In the genomic region with DNA sequence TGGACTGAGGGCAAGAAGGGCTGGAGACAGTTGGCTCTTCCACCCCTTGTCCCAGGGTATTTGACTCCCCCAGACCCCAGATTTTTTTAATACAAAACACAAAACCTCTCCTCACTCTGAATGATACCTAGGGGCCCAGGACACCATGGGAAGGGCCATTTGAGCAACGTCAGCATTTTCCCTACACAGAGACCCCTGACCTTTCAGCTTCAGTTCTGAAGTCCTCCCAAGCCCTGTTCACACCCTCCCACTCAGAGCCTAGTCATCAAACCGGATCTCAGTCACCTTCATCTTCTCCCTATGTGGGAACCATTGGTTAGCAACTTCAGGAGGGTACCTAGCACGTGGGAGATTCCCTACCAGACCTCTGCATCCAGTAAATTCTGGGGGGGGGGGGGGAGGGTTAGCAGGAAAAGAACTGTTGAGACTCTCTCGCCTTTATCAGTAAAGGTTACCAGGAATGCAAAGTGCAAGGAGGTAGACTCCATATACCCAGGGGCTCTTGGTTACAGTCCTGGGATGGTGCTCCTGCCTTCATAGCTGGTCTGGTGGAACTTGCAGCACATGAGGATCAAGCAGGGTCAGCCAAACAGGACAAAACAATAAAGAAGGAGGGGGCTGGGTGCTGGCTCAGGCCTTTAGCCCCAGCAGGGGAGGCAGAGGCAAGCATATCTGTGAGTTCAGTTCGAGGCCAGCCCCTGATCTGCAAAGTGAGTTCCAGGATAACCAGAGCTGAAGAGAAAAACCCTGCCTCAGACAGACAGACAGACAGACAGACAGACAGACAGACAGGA, we compare ENCODE assay signal across 8 mouse cellular contexts. TPM values are rescaled to one million over a fixed set of nuclear protein-coding genes. Genes with fewer than 3 reads are reported as not detected.
A peak's percentile ranks its signal among the peaks of the same experiment; 100 is the strongest.
DNase-seq lines count a peak whose midpoint lies in the region; ATAC-seq lines count a peak whose summit lies in the region.

No protein-coding gene starts in this region.

- 11% methylated on average over 5 of the region's 5 CpGs for WGBS in limb, embryonic 11.5 days
- WGBS in stomach, embryonic 15.5 days: 13% methylated on average over 5 of the region's 5 CpGs

- H3K27ac ChIP-seq in limb, embryonic 11.5 days (replicated peaks; ENCODE audit: low read depth, low read length): peak overlapping the region; percentile 10; the same call in 1 of the 2 replicates
- H3K27ac ChIP-seq in stomach, embryonic 15.5 days: peak overlapping the region; percentile 63; the same call in 1 of the 2 replicates

- no peaks in the 10 kb centered on the region for H3K27me3 ChIP-seq in megakaryocyte, embryonic 14.5 days (replicated peaks)
- no peaks in the 10 kb centered on the region for H3K27me3 ChIP-seq in limb, embryonic 11.5 days (ENCODE audit: control insufficient read depth, insufficient read depth, low read length)
- H3K27me3 ChIP-seq in stomach, embryonic 15.5 days (replicated peaks): no peaks in the 10 kb centered on the region

- H3K36me3 ChIP-seq in megakaryocyte, embryonic 14.5 days (replicated peaks; ENCODE audit: low read length): peaks cover 40% of the 10 kb centered on the region
- H3K36me3 ChIP-seq in limb, embryonic 11.5 days (ENCODE audit: control insufficient read depth, insufficient read depth, low read length): peaks cover 9% of the 10 kb centered on the region; the same call in 1 of the 2 replicates
- H3K36me3 ChIP-seq in stomach, embryonic 15.5 days: peaks cover 16% of the 10 kb centered on the region

- peak overlapping the region; percentile 78 for H3K4me3 ChIP-seq in megakaryocyte, embryonic 14.5 days (replicated peaks)
- no peak overlapping the region for H3K4me3 ChIP-seq in limb, embryonic 11.5 days (ENCODE audit: low read depth, low read length)
- H3K4me3 ChIP-seq in stomach, embryonic 15.5 days (replicated peaks): peak overlapping the region; percentile 15

- no peak for ATAC-seq in megakaryocyte, adult 5-6 weeks (ENCODE audit: poor library complexity, severe bottlenecking)
- no peak for ATAC-seq in limb, embryonic 11.5 days (ENCODE audit: insufficient number of reproducible peaks, low FRiP score, low TSS enrichment, low read depth)
- no peak for ATAC-seq in stomach, embryonic 15.5 days (ENCODE audit: insufficient read depth, low FRiP score, low read depth)

- peaks cover 98% of the 10 kb centered on the region for H3K4me1 ChIP-seq in megakaryocyte, embryonic 14.5 days
- H3K4me1 ChIP-seq in limb, embryonic 11.5 days (ENCODE audit: control insufficient read depth, insufficient read depth, low read length): peaks cover 37% of the 10 kb centered on the region
- H3K4me1 ChIP-seq in stomach, embryonic 15.5 days: peaks cover 42% of the 10 kb centered on the region

- H3K9ac ChIP-seq in limb, embryonic 11.5 days (ENCODE audit: low read length): no peak overlapping the region
- H3K9ac ChIP-seq in stomach, embryonic 15.5 days: no peak overlapping the region

- peak overlapping the region; percentile 40 for H3K4me2 ChIP-seq in limb, embryonic 11.5 days (ENCODE audit: low read depth, severe bottlenecking)
- H3K4me2 ChIP-seq in stomach, embryonic 15.5 days: peak overlapping the region; percentile 47

- H3K9me3 ChIP-seq in megakaryocyte, embryonic 14.5 days: no peaks in the 10 kb centered on the region
- no peaks in the 10 kb centered on the region for H3K9me3 ChIP-seq in limb, embryonic 11.5 days (ENCODE audit: control insufficient read depth, low read length)
- H3K9me3 ChIP-seq in stomach, embryonic 15.5 days: no peaks in the 10 kb centered on the region

- peak; percentile 12 for DNase-seq in adrenal gland, postnatal 14 days
- DNase-seq in adrenal gland, postnatal 25 days: no peak
- no peak for DNase-seq in limb, embryonic 11.5 days (ENCODE audit: low spot score)
- DNase-seq in cerebellum, adult 11 months: no peak
- no peak for DNase-seq in Muller cell, postnatal 12 days (ENCODE audit: inconsistent ontology term)

RNA-seq across cellular contexts. Expression of gene Trim8, which starts 17.5 kb away (rescaled TPM):
- total RNA-seq in adrenal gland, postnatal 14 days (2021): 39.3 and 44.9 TPM in 2 replicates
- total RNA-seq in adrenal gland, postnatal 25 days (2021): 50.9 and 52.6 TPM in 2 replicates
- polyA plus RNA-seq in megakaryocyte, embryonic 14.5 days (2012; ENCODE audit: insufficient read depth, low replicate concordance): 207 and 435 TPM in 2 replicates
- total RNA-seq in megakaryocyte, adult 5-6 weeks (2015): 14.1 and 18.2 TPM in 2 replicates
- total RNA-seq in megakaryocyte, adult 5-6 weeks (2017): 18.0 and 20.1 TPM in 2 replicates
- polyA plus RNA-seq in limb, embryonic 11.5 days (2014; fragmentation: Nextera tagmentation; extraction: Ambion mirVana): 16.7 and 18.0 TPM in 2 replicates
- polyA plus RNA-seq in stomach, embryonic 15.5 days (2015; fragmentation: Nextera tagmentation; extraction: Ambion mirVana): 20.4 and 20.9 TPM in 2 replicates

RNA-seq across cellular contexts. Expression of gene Arl3, which starts 54.0 kb away (rescaled TPM):
- 57.0 and 60.7 TPM in 2 replicates for total RNA-seq in adrenal gland, postnatal 14 days (2021)
- 50.3 and 61.0 TPM in 2 replicates for total RNA-seq in adrenal gland, postnatal 25 days (2021)
- polyA plus RNA-seq in megakaryocyte, embryonic 14.5 days (2012; ENCODE audit: insufficient read depth, low replicate concordance): 5.8 and 22.9 TPM in 2 replicates
- total RNA-seq in megakaryocyte, adult 5-6 weeks (2015): 13.5 and 15.7 TPM in 2 replicates
- 13.2 and 21.6 TPM in 2 replicates for total RNA-seq in megakaryocyte, adult 5-6 weeks (2017)
- 128 and 133 TPM in 2 replicates for polyA plus RNA-seq in limb, embryonic 11.5 days (2014; fragmentation: Nextera tagmentation; extraction: Ambion mirVana)
- 98.2 and 103 TPM in 2 replicates for polyA plus RNA-seq in stomach, embryonic 15.5 days (2015; fragmentation: Nextera tagmentation; extraction: Ambion mirVana)

RNA-seq across cellular contexts. Expression of gene Sfxn2, which starts 54.1 kb away (rescaled TPM):
- total RNA-seq in adrenal gland, postnatal 14 days (2021): 11.5 and 12.7 TPM in 2 replicates
- total RNA-seq in adrenal gland, postnatal 25 days (2021): 8.0 and 12.7 TPM in 2 replicates
- 0.38 TPM in 1 of 2 replicates, not detected in the other for polyA plus RNA-seq in megakaryocyte, embryonic 14.5 days (2012; ENCODE audit: insufficient read depth, low replicate concordance)
- 5.2 and 6.6 TPM in 2 replicates for total RNA-seq in megakaryocyte, adult 5-6 weeks (2015)
- 7.7 and 9.6 TPM in 2 replicates for total RNA-seq in megakaryocyte, adult 5-6 weeks (2017)
- 15.2 and 15.6 TPM in 2 replicates for polyA plus RNA-seq in limb, embryonic 11.5 days (2014; fragmentation: Nextera tagmentation; extraction: Ambion mirVana)
- 21.9 and 23.8 TPM in 2 replicates for polyA plus RNA-seq in stomach, embryonic 15.5 days (2015; fragmentation: Nextera tagmentation; extraction: Ambion mirVana)
